Mouse (Mus musculus) gastrocnemius, postnatal 4 days (tissue): Measurements from ENCODE around the gene Naxd. TPM values are rescaled to one million over a fixed set of nuclear protein-coding genes. Genes with fewer than 3 reads are reported as not detected.
"Not testable (repeated sequence)": the region's sequence is repeated elsewhere in the genome, so short reads cannot be mapped to it uniquely, and the experiment has no call there.

Source experiments
- DNase-seq, 2 experiments: peaks; one replicate each; pipeline ENCODE4 v3.0.0; 2021 to 2022; ENCODE audit warnings: low spot score in 2 of 2, mixed read lengths in 2 of 2
- long read RNA-seq, 2 experiments: library from polyadenylated mRNA; stranded (forward); transcript quantifications; one replicate each; pipeline ENCODE4 v2.0.0; 2021
- total RNA-seq, 2 experiments: library from RNA; stranded (reverse); gene quantifications; 2 replicates each; pipeline ENCODE4 v1.2.3; 2021

Naxd gene
- 10 to 100 TPM; 32.2 to 36.5 TPM for total RNA-seq
- long read RNA-seq, experiment 1, transcript Naxd-202 (10 exons, 1,307 nt): major isoform, 28 of 48 reads
- long read RNA-seq, experiment 1, transcript Naxd-201 (10 exons, 1,359 nt): minor isoform, 13 of 48 reads
- long read RNA-seq, experiment 1, partial matches to known transcripts: 2 of 48 reads
- long read RNA-seq, experiment 1, other reads (novel, unspliced or antisense): 3 of 48 reads
- long read RNA-seq, experiment 2, transcript Naxd-202 (10 exons, 1,307 nt): major isoform, 43 of 60 reads
- long read RNA-seq, experiment 2, transcript Naxd-201 (10 exons, 1,359 nt): minor isoform, 7 of 60 reads
- long read RNA-seq, experiment 2, partial matches to known transcripts: 0 of 60 reads
- long read RNA-seq, experiment 2, other reads (novel, unspliced or antisense): 9 of 60 reads

GRCm38 (mm10) chr8:11497017-11497990 lies at the start of gene Naxd:
Gene Naxd, plus strand, starts transcription at chr8:11497506.
- peak; percentile 82 to 91 for DNase-seq

GRCm38 (mm10) chr8:11447910-11448570 lies 49.3 kb upstream of the Naxd start:
- no peak for DNase-seq

GRCm38 (mm10) chr8:11450184-11451113 lies 46.9 kb upstream of the Naxd start:
- DNase-seq: no peak

GRCm38 (mm10) chr8:11452152-11452551 lies 45.2 kb upstream of the Naxd start:
- DNase-seq: no peak

- no peak for DNase-seq
Measured at GRCm38 (mm10) chr8:11452559-11452958, 44.7 kb upstream of the Naxd start.

- DNase-seq: no peak
Measured at GRCm38 (mm10) chr8:11452974-11453373, 44.3 kb upstream of the Naxd start.

GRCm38 (mm10) chr8:11454228-11454627 lies 43.1 kb upstream of the Naxd start:
- DNase-seq: no peak

- DNase-seq: no peak
Measured at GRCm38 (mm10) chr8:11457278-11457677, 40.0 kb upstream of the Naxd start.

- DNase-seq: no peak
Measured at GRCm38 (mm10) chr8:11457981-11458836, 39.1 kb upstream of the Naxd start.

- DNase-seq: no peak
Measured at GRCm38 (mm10) chr8:11459016-11459415, 38.3 kb upstream of the Naxd start.

GRCm38 (mm10) chr8:11460934-11461333 lies 36.4 kb upstream of the Naxd start:
- DNase-seq: peak in 1 of 2 experiments; percentile 54

- no peak for DNase-seq
Measured at GRCm38 (mm10) chr8:11461847-11462246, 35.5 kb upstream of the Naxd start.

- DNase-seq: no peak
Measured at GRCm38 (mm10) chr8:11462641-11463040, 34.7 kb upstream of the Naxd start.

- DNase-seq: no peak
Measured at GRCm38 (mm10) chr8:11463541-11463888, 33.8 kb upstream of the Naxd start.

GRCm38 (mm10) chr8:11463889-11464706 lies 33.2 kb upstream of the Naxd start:
- DNase-seq: no peak

- DNase-seq: no peak
Measured at GRCm38 (mm10) chr8:11464707-11464964, 32.7 kb upstream of the Naxd start.

- DNase-seq: no peak
Measured at GRCm38 (mm10) chr8:11465619-11466018, 31.7 kb upstream of the Naxd start.

GRCm38 (mm10) chr8:11466528-11466927 lies 30.8 kb upstream of the Naxd start:
- not testable (repeated sequence) for DNase-seq

- no peak for DNase-seq
Measured at GRCm38 (mm10) chr8:11469095-11469494, 28.2 kb upstream of the Naxd start.
